ENCODE assay signal across 8 mouse cellular contexts in the genomic region with DNA sequence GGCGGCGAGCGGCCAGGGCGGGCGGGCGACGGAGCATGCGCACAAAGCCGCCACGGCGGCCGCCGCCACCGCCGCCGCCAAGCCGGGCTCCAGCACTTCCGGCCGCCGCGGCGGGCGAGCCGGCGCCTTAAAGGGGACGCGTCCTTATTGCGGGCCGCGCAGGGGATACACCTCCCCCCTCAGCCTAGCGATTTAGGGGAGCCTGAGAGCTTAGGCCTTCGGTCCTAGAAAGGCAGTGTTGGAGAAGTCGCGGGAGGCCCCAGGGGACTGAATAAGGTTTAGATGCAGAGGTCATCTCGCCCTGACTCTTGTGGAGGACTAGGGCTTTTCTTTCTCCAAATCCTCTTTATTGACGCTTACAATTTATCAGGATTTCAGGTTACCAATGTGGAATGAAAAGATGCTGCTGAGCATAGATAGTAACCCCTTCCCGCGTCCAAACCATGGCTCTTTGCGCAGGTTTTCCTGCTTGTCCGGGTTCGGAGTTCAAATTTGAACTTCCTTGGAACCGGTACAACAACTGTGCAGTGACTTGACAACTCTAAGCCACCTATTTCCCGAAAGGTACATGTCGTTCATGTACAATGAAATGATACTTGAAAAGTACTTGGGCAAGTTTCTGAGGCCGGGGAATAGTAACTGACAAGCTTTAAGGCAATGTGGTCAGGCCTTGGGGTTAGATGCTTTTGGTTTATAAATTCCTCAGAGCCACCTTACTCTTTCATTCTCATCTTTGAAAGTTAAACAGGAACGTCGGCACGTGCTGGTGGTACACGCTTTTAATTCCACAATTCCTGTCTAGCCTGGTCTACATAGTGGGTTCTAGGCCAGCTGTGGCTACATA. TPM values are rescaled to one million over a fixed set of nuclear protein-coding genes. Genes with fewer than 3 reads are reported as not detected.
A peak's percentile ranks its signal among the peaks of the same experiment; 100 is the strongest.
DNase-seq lines count a peak whose midpoint lies in the region; ATAC-seq and TF ChIP-seq lines count a peak whose summit lies in the region.

A gene (minus strand): TSS at position 89 of the 844 bp plus-strand sequence.

- no peaks in the 10 kb centered on the region for H3K36me3 ChIP-seq in hindbrain, postnatal 0 days (ENCODE audit: insufficient read depth, low read length)
- peaks cover 12% of the 10 kb centered on the region for H3K36me3 ChIP-seq in megakaryocyte, embryonic 14.5 days (replicated peaks; ENCODE audit: low read length)

- peak; percentile 66 for DNase-seq in T-cell, adult 2 months (ENCODE audit: low spot score)
- DNase-seq in cerebellum, postnatal 4 days (ENCODE audit: low spot score in 2 of 2), result peak; percentile 47 to 76
- peak; percentile 50 to 73 for DNase-seq in gastrocnemius, adult 8-10 months (ENCODE audit: low spot score in 2 of 2)
- peak; percentile 92 for DNase-seq in hindbrain, postnatal 0 days (ENCODE audit: low spot score)
- DNase-seq in left cerebral cortex, adult 8-10 months (ENCODE audit: low spot score in 2 of 2), result peak; percentile 56 to 67
- peak; percentile 82 to 83 for DNase-seq in right cerebral cortex, postnatal 10 days (ENCODE audit: low spot score in 2 of 2)
- peak; percentile 79 for DNase-seq in urinary bladder, postnatal 25 days (ENCODE audit: low spot score)

- no peak for TF ChIP-seq CTCF in hindbrain, postnatal 0 days (IDR thresholded peaks at IDR 0.05; ENCODE audit: low read depth)

- peak within 1 kb of the TSS; percentile 94 for H3K9ac ChIP-seq in hindbrain, postnatal 0 days (replicated peaks; ENCODE audit: low read length)

- peak; percentile 92 for ATAC-seq in hindbrain, postnatal 0 days

- peak within 1 kb of the TSS; percentile 81 for H3K4me3 ChIP-seq in hindbrain, postnatal 0 days (ENCODE audit: low read length)
- peak within 1 kb of the TSS; percentile 92 for H3K4me3 ChIP-seq in megakaryocyte, embryonic 14.5 days (replicated peaks)

- peak within 1 kb of the TSS; percentile 64 for H3K4me2 ChIP-seq in hindbrain, postnatal 0 days (ENCODE audit: low read depth, low read length)

- no peaks in the 10 kb centered on the region for H3K27me3 ChIP-seq in hindbrain, postnatal 0 days (ENCODE audit: insufficient read depth, low read length)
- H3K27me3 ChIP-seq in megakaryocyte, embryonic 14.5 days (replicated peaks), result no peaks in the 10 kb centered on the region

- H3K27ac ChIP-seq in hindbrain, postnatal 0 days, result peak within 1 kb of the TSS; percentile 92

- H3K9me3 ChIP-seq in hindbrain, postnatal 0 days (ENCODE audit: low read length), result no peaks in the 10 kb centered on the region
- H3K9me3 ChIP-seq in megakaryocyte, embryonic 14.5 days, result no peaks in the 10 kb centered on the region

- peaks cover 15% of the 10 kb centered on the region; the same call in 1 of the 2 replicates for H3K4me1 ChIP-seq in hindbrain, postnatal 0 days (ENCODE audit: insufficient read depth, low read length)
- H3K4me1 ChIP-seq in megakaryocyte, embryonic 14.5 days, result peaks cover 50% of the 10 kb centered on the region

- 17% methylated on average over 36 of the region's 49 CpGs for WGBS in hindbrain, postnatal 0 days

RNA-seq across cellular contexts. Expression of the gene that starts here (rescaled TPM):
- total RNA-seq in gastrocnemius, adult 8-10 months (2022), result 10 to 100 TPM in 1 of 4 experiments, 1 to 10 TPM in 3; 7.4 to 11.0 (median 7.9) TPM
- total RNA-seq in hindbrain, postnatal 0 days (2014; rRNA removed), result 19.1 and 20.1 TPM in 2 replicates
- polyA plus RNA-seq in hindbrain, postnatal 0 days (2015; fragmentation: Nextera tagmentation; extraction: Ambion mirVana), result 29.9 and 30.2 TPM in 2 replicates
- 10 to 100 TPM; 18.9 to 24.7 (median 20.2) TPM for total RNA-seq in left cerebral cortex, adult 8-10 months (2022)
- 7.9 and 9.0 TPM in 2 replicates for polyA plus RNA-seq in megakaryocyte, embryonic 14.5 days (2012; ENCODE audit: insufficient read depth, low replicate concordance)

Comparison
In these comparisons a context has a peak if more than half of its experiments do, and no peak if none do; other contexts are left out.
1. Peak in every context shown above with its lines: DNase-seq, ATAC-seq, H3K4me3 ChIP-seq and H3K27ac ChIP-seq.